Mouse (Mus musculus): ENCODE measurements at regions not wholly inside any gene's neighbourhood (a gene's known extent, or its start where the extent isn't known, plus 50 kb on each side); places are given as distances from the start of the nearest gene placed in this dataset.

GRCm38 (mm10) chrX:76010631-76011030 lies 135.6 kb upstream of the Pls3 start:
- peak in 1 of 2 experiments; percentile 11 for DNase-seq

- DNase-seq, result no peak
Observed at GRCm38 (mm10) chrX:75978562-75978961, 103.6 kb upstream of the Pls3 start.

- no peak for DNase-seq
Observed at GRCm38 (mm10) chrX:75974671-75975070, 99.7 kb upstream of the Pls3 start.

- DNase-seq, result no peak
Observed at GRCm38 (mm10) chrX:75949694-75950093, 74.7 kb upstream of the Pls3 start.

- DNase-seq, result no peak
Observed at GRCm38 (mm10) chrX:75928903-75929302, 53.9 kb upstream of the Pls3 start.
